Mouse (Mus musculus) c-Kit-positive CD71-negative TER-119-negative erythroid progenitor cells, embryonic 14.5 days (primary cell): ENCODE data around the gene Ap4e1.
"Not testable (repeated sequence)": the region's sequence is repeated elsewhere in the genome, so short reads cannot be mapped to it uniquely, and the experiment has no call there.

ENCODE experiments used
- DNase-seq: peaks from one replicate; pipeline ENCODE4 v3.0.0-alpha.2; 2013; ENCODE audit warnings: low read depth

Ap4e1 gene

GRCm38 (mm10) chr2:127077611-127078010 lies 69.1 kb downstream of the Ap4e1 start:
- DNase-seq, result no peak

DNA sequence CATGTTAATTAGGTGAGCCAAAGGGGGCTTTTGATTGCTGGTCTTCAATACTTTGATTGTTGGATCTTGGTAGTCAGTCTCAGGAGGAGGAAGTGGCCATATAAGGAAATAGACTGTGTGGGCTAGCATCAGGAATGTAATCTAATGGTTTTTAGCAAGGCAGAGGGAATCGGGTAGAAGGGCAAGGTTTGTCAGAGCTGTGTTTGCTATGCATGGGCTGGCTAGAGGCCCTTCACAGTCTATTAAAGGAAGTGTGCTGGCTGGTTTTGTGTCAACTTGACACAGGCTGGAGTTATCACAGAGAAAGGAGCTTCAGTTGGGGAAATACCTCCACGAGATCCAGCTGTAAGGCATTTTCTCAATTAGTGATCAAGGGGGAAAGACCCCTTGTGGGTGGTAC lies 70.5 kb downstream of the Ap4e1 start:
- not testable (repeated sequence) for DNase-seq

DNA sequence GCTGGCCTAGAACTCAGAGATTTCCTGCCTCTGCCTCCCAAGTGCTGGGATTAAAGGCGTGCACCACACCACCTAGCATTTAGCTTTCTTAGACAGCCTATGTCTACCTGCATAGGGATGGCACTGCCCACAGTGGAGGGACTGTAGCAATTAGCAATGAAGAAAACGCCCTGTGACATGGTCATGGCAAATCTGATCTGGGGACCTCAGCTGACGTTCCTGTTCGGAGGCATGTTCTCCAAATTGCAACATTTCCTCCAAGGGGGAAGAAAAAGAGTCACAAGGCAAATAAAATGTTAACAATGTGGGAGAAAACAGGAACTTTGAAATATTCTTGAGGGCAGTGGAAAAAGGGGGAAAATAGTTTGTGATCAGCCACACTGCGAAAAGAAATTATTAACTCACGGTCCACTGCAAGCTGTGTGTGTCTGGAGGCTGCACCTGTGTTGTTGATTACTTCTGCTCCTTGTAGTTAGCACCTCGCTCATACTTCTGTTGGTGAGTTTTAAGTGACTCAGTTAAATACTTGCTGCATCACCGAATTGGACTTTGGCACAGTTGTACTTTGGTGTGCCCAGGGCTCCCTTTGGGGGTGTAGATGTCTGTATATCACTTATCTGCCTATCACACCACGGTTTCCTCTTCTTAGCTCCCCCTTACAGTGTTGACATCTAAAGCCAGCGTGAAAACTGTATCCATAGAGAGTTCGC lies 71.5 kb downstream of the Ap4e1 start:
- no peak for DNase-seq

DNA sequence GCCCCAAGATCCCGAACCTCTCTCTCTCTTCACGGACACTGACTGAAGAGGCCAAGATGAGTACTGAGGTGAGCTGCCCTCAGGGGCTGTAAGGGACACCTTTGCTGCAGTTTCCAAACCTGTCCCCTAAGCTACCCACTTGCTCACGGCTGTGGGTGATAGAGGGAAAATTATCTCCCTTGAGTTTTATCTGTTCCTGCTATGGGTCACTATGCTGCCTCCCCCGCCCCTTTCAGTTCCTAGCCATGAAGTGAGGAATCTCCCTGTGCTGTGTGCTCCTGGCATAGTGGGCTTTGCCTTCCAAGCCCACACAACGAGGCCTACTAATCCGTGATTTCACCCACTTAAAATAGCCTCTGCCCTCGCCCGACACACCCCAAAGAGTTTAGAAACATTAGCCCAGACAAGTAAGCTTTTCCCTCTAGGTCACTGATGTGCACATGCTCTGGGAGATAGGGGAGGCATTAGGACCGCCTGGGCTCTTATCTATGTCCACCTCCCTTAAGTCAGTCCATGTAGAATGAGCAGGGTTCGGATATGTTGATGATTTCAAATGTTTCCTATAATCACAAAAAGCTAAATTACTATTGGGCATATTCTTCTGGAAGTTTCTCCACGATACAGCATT lies 72.2 kb downstream of the Ap4e1 start:
- no peak for DNase-seq

DNA sequence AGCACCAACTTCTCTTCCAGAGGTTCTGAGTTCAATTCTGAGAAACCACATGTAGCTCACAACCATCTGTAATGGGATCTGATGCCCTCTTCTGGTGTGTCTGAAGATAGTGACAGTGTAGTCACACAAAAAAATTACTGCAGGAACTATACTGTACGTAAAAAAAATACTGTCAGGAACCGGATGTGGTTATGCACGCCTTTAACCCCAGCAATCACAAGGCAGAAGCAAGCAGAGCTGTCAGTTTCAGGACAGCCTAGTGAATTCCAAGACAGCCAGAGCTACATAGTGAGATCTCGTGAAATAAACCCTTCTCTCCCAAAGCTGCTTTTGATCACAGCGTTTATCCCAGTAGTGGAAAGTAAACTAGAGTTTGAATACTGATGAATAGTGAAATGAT lies 77.7 kb downstream of the Ap4e1 start:
- DNase-seq, result no peak

- not testable (repeated sequence) for DNase-seq
These were observed 81.6 kb downstream of the Ap4e1 start for GRCm38 (mm10) chr2:127090151-127090550.

DNA sequence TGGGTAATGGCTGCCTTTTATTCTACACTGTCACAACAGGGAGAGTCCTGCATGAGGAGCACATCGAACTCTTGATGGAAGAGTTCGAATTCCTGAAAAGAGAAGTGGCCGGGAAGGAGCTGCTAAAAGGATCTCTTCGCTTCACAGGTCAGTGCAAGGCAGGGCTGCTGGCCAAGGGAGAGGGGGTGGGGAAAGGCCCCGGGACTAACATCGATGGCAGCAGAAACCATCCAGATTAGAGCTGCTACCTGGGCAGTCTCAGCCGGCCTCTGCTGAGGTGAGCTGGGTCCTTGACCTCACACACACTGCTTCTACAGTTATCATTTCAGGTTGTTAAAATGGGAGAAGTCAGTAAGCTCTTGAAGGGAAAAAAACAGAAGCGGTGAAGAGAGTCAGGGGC lies 83.5 kb downstream of the Ap4e1 start:
- DNase-seq, result no peak

GRCm38 (mm10) chr2:127108986-127109385 lies 100.5 kb downstream of the Ap4e1 start:
- no peak for DNase-seq
